Mouse (Mus musculus): ENCODE results near the gene Arl14ep. TPM values are rescaled to one million over a fixed set of nuclear protein-coding genes. Genes with fewer than 3 reads are reported as not detected.

Gene Arl14ep
- total RNA-seq, 2 experiments from 2014 or later, result 45.4 to 46.2 TPM

DNA sequence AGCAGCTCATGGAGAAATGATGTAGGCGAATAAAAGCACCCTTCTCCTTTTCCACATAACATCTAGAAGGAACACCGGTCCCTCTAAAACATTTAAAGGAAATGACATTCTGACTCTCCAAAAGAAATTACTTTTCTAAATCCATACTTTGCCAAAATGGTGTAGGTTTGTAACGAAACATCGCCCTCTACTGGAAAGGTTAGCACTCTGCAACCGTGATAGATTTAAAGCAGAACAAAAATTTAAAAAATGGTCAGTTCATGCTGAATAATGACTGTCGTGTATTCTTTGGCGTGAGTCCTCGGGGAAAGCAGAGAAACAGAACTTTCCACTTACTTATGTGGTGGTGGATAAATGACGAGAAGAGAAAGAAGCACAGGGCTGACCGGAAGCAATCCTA, 18.6 kb downstream of the Arl14ep start:
- DNase-seq (ENCODE audit: low spot score in 2 of 2), result peak; percentile 22 to 61

- DNase-seq (ENCODE audit: low spot score in 2 of 2), result no peak
Measured at GRCm38 (mm10) chr2:106954975-106955374, 19.2 kb downstream of the Arl14ep start.

DNA sequence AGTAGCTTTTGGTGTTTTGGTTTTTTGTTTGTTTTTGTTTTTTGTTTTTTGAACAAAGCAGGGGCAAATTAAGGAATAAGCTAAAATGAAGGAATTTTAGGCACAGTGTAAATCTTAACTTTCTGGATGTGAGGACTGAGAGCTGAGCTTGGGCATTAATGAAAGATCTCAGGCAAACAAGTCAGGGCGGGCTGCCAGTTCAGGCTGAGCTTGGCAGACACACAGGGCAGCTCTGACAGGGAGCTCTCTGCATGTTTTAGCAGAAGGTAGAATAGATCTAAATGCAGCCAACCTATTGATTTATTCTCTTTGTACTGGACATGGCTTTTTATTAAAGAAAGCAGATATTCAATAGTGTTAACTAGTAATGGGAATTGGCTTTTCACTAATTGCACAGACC, 31.8 kb downstream of the Arl14ep start:
- peak; percentile 39 to 77 for DNase-seq (ENCODE audit: low spot score in 2 of 2)

DNA sequence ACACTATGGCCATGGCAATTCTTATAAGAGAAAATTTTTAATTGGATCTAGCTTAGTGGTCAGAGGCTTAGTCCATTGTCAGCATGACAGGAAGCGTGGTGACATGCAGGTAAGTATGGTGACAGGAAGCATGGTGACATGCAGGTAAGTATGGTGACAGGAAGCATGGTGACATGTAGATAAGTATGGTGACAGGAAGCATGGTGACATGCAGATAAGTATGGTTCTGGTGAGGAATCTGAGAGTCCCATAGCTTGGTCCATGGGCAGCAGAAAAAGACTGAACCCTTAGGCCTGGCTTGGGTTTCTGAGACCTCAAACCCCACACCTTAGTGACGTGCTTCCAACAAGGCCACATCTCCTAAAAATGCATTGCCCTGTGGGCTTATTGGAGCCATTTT, 38.5 kb downstream of the Arl14ep start:
- DNase-seq (ENCODE audit: low spot score in 2 of 2), result no peak

GRCm38 (mm10) chr2:106929906-106930305, 44.3 kb downstream of the Arl14ep start:
- no peak for DNase-seq (ENCODE audit: low spot score in 2 of 2)

Other genes with a start within 250 kb of the Arl14ep start
- not detected for gene Fshb, start 85.2 kb upstream of the Arl14ep start, total RNA-seq (2021)

Data from layer of hippocampus, postnatal 14 days (tissue).